8 mouse cellular contexts compared by ENCODE assay signal in the genomic region with DNA sequence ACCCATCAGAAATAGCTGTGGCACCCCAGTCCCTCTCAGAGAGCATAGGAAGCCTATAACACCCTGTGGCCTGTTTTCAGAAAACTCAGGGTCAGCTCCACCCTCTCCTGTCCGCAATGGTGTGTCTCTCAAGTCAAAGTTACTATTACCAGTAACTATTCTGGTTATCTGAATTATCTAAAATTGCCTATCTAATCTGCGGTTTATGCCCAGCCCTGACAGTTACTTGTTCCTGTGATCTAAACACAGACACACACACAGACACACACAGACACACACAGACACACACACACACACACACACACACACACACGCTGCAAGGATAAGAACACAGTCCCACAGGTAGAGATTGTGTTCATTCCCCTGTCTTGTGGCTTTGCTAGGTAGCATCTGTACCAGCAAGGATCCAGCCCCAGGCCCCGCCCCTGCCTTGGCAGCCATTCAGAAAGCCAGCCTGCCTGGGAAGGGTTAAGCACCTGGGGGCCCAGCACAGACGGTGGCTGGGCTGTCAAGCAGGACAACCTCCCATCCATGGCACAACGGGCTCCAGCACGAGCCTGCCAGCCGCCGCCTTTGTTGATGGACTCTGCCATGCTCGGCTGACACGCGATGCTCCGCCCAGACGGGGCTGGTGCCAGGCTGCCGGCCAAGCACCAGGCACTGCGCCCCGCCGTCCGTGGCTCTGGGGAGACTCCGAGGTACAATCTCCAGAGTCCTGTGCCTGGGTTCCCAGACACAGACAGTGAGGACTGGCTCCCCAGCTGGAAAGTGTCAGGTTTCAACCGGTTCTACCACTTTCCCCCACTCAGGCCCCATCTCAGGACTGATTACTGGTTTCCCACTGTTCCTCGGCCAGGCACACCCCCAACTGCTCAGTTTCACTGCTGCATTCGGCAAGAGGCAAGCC. TPM values are rescaled to one million over a fixed set of nuclear protein-coding genes. Genes with fewer than 3 reads are reported as not detected.
DNase-seq lines count a peak whose midpoint lies in the region; ATAC-seq and TF ChIP-seq lines count a peak whose summit lies in the region.

No protein-coding gene starts in this region.

- peak overlapping the region; percentile 55 for H3K4me2 ChIP-seq in hindbrain, embryonic 15.5 days

- H3K9me3 ChIP-seq in hindbrain, embryonic 15.5 days, result no peaks in the 10 kb centered on the region

- peaks cover 58% of the 10 kb centered on the region for H3K4me1 ChIP-seq in hindbrain, embryonic 15.5 days (replicated peaks)

- intact Hi-C loops in left cerebral cortex, adult 2 months (cut with DNase I), result loop anchor here (2.0 kb wide), 1 partner anchor 57 kb away; no protein-coding TSS in a partner anchor

- H3K27ac ChIP-seq in hindbrain, embryonic 15.5 days (replicated peaks), result peak overlapping the region; percentile 33
- peak overlapping the region; percentile 53 for H3K27ac ChIP-seq in left cerebral cortex, adult 2 months
- peak overlapping the region; percentile 25 for H3K27ac ChIP-seq in macrophage

- whole genome bisulfite sequencing in hindbrain, embryonic 15.5 days, result 10% methylated on average over 23 of the region's 23 CpGs
- 11% methylated on average over 23 of the region's 23 CpGs for WGBS in macrophage (ENCODE audit: missing documents)

- TF ChIP-seq CTCF in left cerebral cortex, adult 2 months (IDR thresholded peaks at IDR 0.05), result no peak

- DNase-seq in cerebellum, postnatal 25 days, result peak; percentile 89 to 93
- peak; percentile 72 for DNase-seq in gastrocnemius, adult 18-20 months (ENCODE audit: low spot score)
- DNase-seq in left cerebral cortex, adult 2 months (ENCODE audit: extremely low spot score in 1 of 2, low spot score in 2 of 2), result peak; percentile 64 to 68
- peak; percentile 70 for DNase-seq in right cerebral cortex, postnatal 14 days

- peak overlapping the region; percentile 27 for H3K4me3 ChIP-seq in hindbrain, embryonic 15.5 days
- peak overlapping the region; percentile 32 for H3K4me3 ChIP-seq in left cerebral cortex, adult 2 months
- H3K4me3 ChIP-seq in macrophage (ENCODE audit: inconsistent target), result no peak overlapping the region; the same call in 1 of the 2 replicates

- H3K9ac ChIP-seq in hindbrain, embryonic 15.5 days, result peak overlapping the region; percentile 23; the same call in 1 of the 2 replicates

- H3K27me3 ChIP-seq in hindbrain, embryonic 15.5 days, result no peaks in the 10 kb centered on the region

- peak; percentile 45 for ATAC-seq in activated CD4-positive, CD25-positive, alpha-beta regulatory T cell, adult 4 months
- ATAC-seq in hindbrain, embryonic 15.5 days (ENCODE audit: low FRiP score, low read depth), result peak; percentile 73
- no peak; the same call in 1 of the 2 replicates for ATAC-seq in monocyte, adult 5-6 weeks (replicated peaks; ENCODE audit: insufficient number of reproducible peaks, low FRiP score, low TSS enrichment, poor library complexity, severe bottlenecking)

- H3K36me3 ChIP-seq in hindbrain, embryonic 15.5 days, result no peaks in the 10 kb centered on the region
- no peaks in the 10 kb centered on the region for H3K36me3 ChIP-seq in macrophage (ENCODE audit: inconsistent target)

- H3K79me2 ChIP-seq in macrophage (ENCODE audit: inconsistent target), result no peaks in the 10 kb centered on the region

RNA-seq across cellular contexts. Expression of gene Bmf, which starts 5.3 kb away (rescaled TPM):
- polyA plus RNA-seq in activated CD4-positive, CD25-positive, alpha-beta regulatory T cell, adult 4 months (2017; shearing (Covaris generic)), result under 1 TPM; 0.18 to 0.19 TPM
- total RNA-seq in gastrocnemius, adult 18-20 months (2021), result 1 to 10 TPM; 2.1 to 2.2 TPM
- 1.7 and 3.1 TPM in 2 replicates for polyA plus RNA-seq in hindbrain, embryonic 15.5 days (2015; fragmentation: Nextera tagmentation; extraction: Ambion mirVana)
- 1 to 10 TPM; 3.2 to 4.0 TPM for total RNA-seq in left cerebral cortex, adult 2 months (2021)
- total RNA-seq in macrophage (2018; cell fraction: chromatin; rRNA removed), result 10 to 100 TPM in 1 of 26 experiments, 1 to 10 TPM in 20, under 1 TPM in 4, not detected in 1; 0.18 to 13.9 (median 3.2) TPM
- 10 to 100 TPM in 1 of 26 experiments, 1 to 10 TPM in 20, under 1 TPM in 5; 0.34 to 12.3 (median 3.0) TPM for total RNA-seq in macrophage (2018; cell fraction: cytosol; rRNA removed)
- 10 to 100 TPM in 4 of 26 experiments, 1 to 10 TPM in 18, under 1 TPM in 4; 0.14 to 15.9 (median 3.4) TPM for total RNA-seq in macrophage (2018; cell fraction: nucleus; rRNA removed)
- polyA plus RNA-seq in macrophage (2018), result 1.3 to 13.0 TPM (median 5.3 TPM) in 3 replicates
- 21.5 to 42.1 TPM (median 35.4 TPM) in 3 replicates for total RNA-seq in monocyte, adult 5-6 weeks (2017)

RNA-seq across cellular contexts. Expression of gene Bub1b, which starts 53.9 kb away (rescaled TPM):
- polyA plus RNA-seq in activated CD4-positive, CD25-positive, alpha-beta regulatory T cell, adult 4 months (2017; shearing (Covaris generic)), result 10 to 100 TPM; 11.4 to 18.8 TPM
- total RNA-seq in gastrocnemius, adult 18-20 months (2021), result under 1 TPM; 0.21 to 0.71 TPM
- 15.3 and 19.0 TPM in 2 replicates for polyA plus RNA-seq in hindbrain, embryonic 15.5 days (2015; fragmentation: Nextera tagmentation; extraction: Ambion mirVana)
- 1 to 10 TPM; 1.9 to 3.0 TPM for total RNA-seq in left cerebral cortex, adult 2 months (2021)
- total RNA-seq in macrophage (2018; cell fraction: chromatin; rRNA removed), result 10 to 100 TPM in 3 of 26 experiments, 1 to 10 TPM in 22, under 1 TPM in 1; 0.62 to 37.3 (median 5.9) TPM
- total RNA-seq in macrophage (2018; cell fraction: cytosol; rRNA removed), result 1 to 10 TPM; 1.5 to 6.9 (median 2.7) TPM
- total RNA-seq in macrophage (2018; cell fraction: nucleus; rRNA removed), result 10 to 100 TPM in 1 of 26 experiments, 1 to 10 TPM in 25; 1.3 to 15.2 (median 4.0) TPM
- 2.2 to 9.4 TPM (median 7.8 TPM) in 3 replicates for polyA plus RNA-seq in macrophage (2018)
- 9.5 to 15.1 TPM (median 11.3 TPM) in 3 replicates for total RNA-seq in monocyte, adult 5-6 weeks (2017)
